Mouse (Mus musculus): ENCODE data around the gene Gm11084. TPM values are rescaled to one million over a fixed set of nuclear protein-coding genes. Genes with fewer than 3 reads are reported as not detected.
A peak's percentile ranks its signal among the peaks of the same experiment; 100 is the strongest.
"Not testable (repeated sequence)": the region's sequence is repeated elsewhere in the genome, so short reads cannot be mapped to it uniquely, and the experiment has no call there.

Gene Gm11084
- polyA plus RNA-seq, 1 experiment from 2014 or later, result not detected

GRCm38 (mm10) chr2:73021046-73021445, 34.5 kb upstream of the Gm11084 start:
- Histone ChIP-seq H3K27ac (no peak overlapping the region), H3K9ac (ENCODE audit: low read depth, low read length) (no peak overlapping the region), H3K27me3 (ENCODE audit: insufficient read depth, low read length) (no peaks in the 10 kb centered on the region), H3K4me2 (ENCODE audit: low read length) (no peak overlapping the region), H3K4me3 (replicated peaks; ENCODE audit: low read depth, low read length) (no peak overlapping the region), H3K9me3 (replicated peaks; ENCODE audit: low read length) (no peaks in the 10 kb centered on the region), H3K36me3 (ENCODE audit: insufficient read depth, low read length) (no peaks in the 10 kb centered on the region), H3K4me1 (replicated peaks; ENCODE audit: insufficient read depth, low read length) (no peaks in the 10 kb centered on the region)
- TF ChIP-seq CTCF (IDR thresholded peaks at IDR 0.05; ENCODE audit: low read depth), result no peak
- 82% methylated on average over 6 of the region's 6 CpGs for WGBS
- ATAC-seq (replicated peaks; ENCODE audit: low FRiP score, low read depth) (no peak), DNase-seq (ENCODE audit: low spot score) (no peak)

GRCm38 (mm10) chr2:73019371-73020146, 33.0 kb upstream of the Gm11084 start:
- Histone ChIP-seq H3K4me3 (replicated peaks; ENCODE audit: low read depth, low read length) (no peak overlapping the region), H3K27me3 (ENCODE audit: insufficient read depth, low read length) (no peaks in the 10 kb centered on the region), H3K36me3 (ENCODE audit: insufficient read depth, low read length) (no peaks in the 10 kb centered on the region), H3K4me1 (replicated peaks; ENCODE audit: insufficient read depth, low read length) (no peaks in the 10 kb centered on the region), H3K9me3 (replicated peaks; ENCODE audit: low read length) (no peaks in the 10 kb centered on the region), H3K27ac (no peak overlapping the region), H3K9ac (ENCODE audit: low read depth, low read length) (no peak overlapping the region), H3K4me2 (ENCODE audit: low read length) (no peak overlapping the region)
- no peak for TF ChIP-seq CTCF (IDR thresholded peaks at IDR 0.05; ENCODE audit: low read depth)
- WGBS, result 67% methylated on average over 9 of the region's 9 CpGs
- DNase-seq (ENCODE audit: low spot score), result no peak
- ATAC-seq (replicated peaks; ENCODE audit: low FRiP score, low read depth), result no peak

- ATAC-seq (replicated peaks; ENCODE audit: low FRiP score, low read depth), result not testable (repeated sequence)
These were observed 27.5 kb upstream of the Gm11084 start for GRCm38 (mm10) chr2:73014063-73014462.

GRCm38 (mm10) chr2:73012636-73013035, 26.1 kb upstream of the Gm11084 start:
- Histone ChIP-seq H3K4me2 (ENCODE audit: low read length) (no peak overlapping the region), H3K27ac (no peak overlapping the region), H3K9ac (ENCODE audit: low read depth, low read length) (no peak overlapping the region), H3K36me3 (ENCODE audit: insufficient read depth, low read length) (no peaks in the 10 kb centered on the region), H3K4me1 (replicated peaks; ENCODE audit: insufficient read depth, low read length) (no peaks in the 10 kb centered on the region), H3K9me3 (replicated peaks; ENCODE audit: low read length) (no peaks in the 10 kb centered on the region; the same call in 1 of the 2 replicates), H3K27me3 (ENCODE audit: insufficient read depth, low read length) (no peaks in the 10 kb centered on the region), H3K4me3 (replicated peaks; ENCODE audit: low read depth, low read length) (no peak overlapping the region)
- DNase-seq (ENCODE audit: low spot score), result peak; percentile 76
- WGBS, result 76% methylated on average over 20 of the region's 20 CpGs
- no peak for TF ChIP-seq CTCF (IDR thresholded peaks at IDR 0.05; ENCODE audit: low read depth)
- no peak for ATAC-seq (replicated peaks; ENCODE audit: low FRiP score, low read depth)

More at GRCm38 (mm10) chr2:73014063-73014462, 27.5 kb upstream of the Gm11084 start:
- not testable (repeated sequence) for H3K9ac ChIP-seq (ENCODE audit: low read depth, low read length); DNase-seq (ENCODE audit: low spot score); H3K36me3 ChIP-seq (ENCODE audit: insufficient read depth, low read length); H3K27ac ChIP-seq; H3K4me2 ChIP-seq (ENCODE audit: low read length); H3K27me3 ChIP-seq (ENCODE audit: insufficient read depth, low read length); H3K9me3 ChIP-seq (replicated peaks; ENCODE audit: low read length); H3K4me1 ChIP-seq (replicated peaks; ENCODE audit: insufficient read depth, low read length); H3K4me3 ChIP-seq (replicated peaks; ENCODE audit: low read depth, low read length)
- 77% methylated on average over 9 of the region's 9 CpGs for WGBS

GRCm38 (mm10) chr2:73007472-73007871, 21.0 kb upstream of the Gm11084 start:
- 92% methylated on average over 9 of the region's 9 CpGs for WGBS
- ATAC-seq (replicated peaks; ENCODE audit: low FRiP score, low read depth), result no peak

GRCm38 (mm10) chr2:73005611-73006515, 19.3 kb upstream of the Gm11084 start:
- no peaks in the 10 kb centered on the region for H3K36me3 ChIP-seq (ENCODE audit: insufficient read depth, low read length)
- no peak overlapping the region for H3K4me2 ChIP-seq (ENCODE audit: low read length)
- DNase-seq (ENCODE audit: low spot score) (peak; percentile 54), ATAC-seq (replicated peaks; ENCODE audit: low FRiP score, low read depth) (no peak)
- H3K4me1 ChIP-seq (replicated peaks; ENCODE audit: insufficient read depth, low read length), result no peaks in the 10 kb centered on the region; the same call in 1 of the 2 replicates
- H3K9me3 ChIP-seq (replicated peaks; ENCODE audit: low read length), result no peaks in the 10 kb centered on the region; the same call in 1 of the 2 replicates
- H3K27ac ChIP-seq, result 0 out of 2 replicates have a peak overlapping the region, but pooled peaks have one; percentile 3
- no peak for TF ChIP-seq CTCF (IDR thresholded peaks at IDR 0.05; ENCODE audit: low read depth)
- 42% methylated on average over 3 of the region's 3 CpGs for WGBS
- H3K4me3 ChIP-seq (replicated peaks; ENCODE audit: low read depth, low read length), result no peak overlapping the region
- no peaks in the 10 kb centered on the region for H3K27me3 ChIP-seq (ENCODE audit: insufficient read depth, low read length)
- no peak overlapping the region for H3K9ac ChIP-seq (ENCODE audit: low read depth, low read length)

More at GRCm38 (mm10) chr2:73007472-73007871, 21.0 kb upstream of the Gm11084 start:
- Histone ChIP-seq H3K9me3 (replicated peaks; ENCODE audit: low read length) (no peaks in the 10 kb centered on the region; the same call in 1 of the 2 replicates), H3K4me3 (replicated peaks; ENCODE audit: low read depth, low read length) (no peak overlapping the region), H3K27me3 (ENCODE audit: insufficient read depth, low read length) (no peaks in the 10 kb centered on the region), H3K36me3 (ENCODE audit: insufficient read depth, low read length) (no peaks in the 10 kb centered on the region), H3K9ac (ENCODE audit: low read depth, low read length) (no peak overlapping the region), H3K4me2 (ENCODE audit: low read length) (no peak overlapping the region), H3K4me1 (replicated peaks; ENCODE audit: insufficient read depth, low read length) (no peaks in the 10 kb centered on the region; the same call in 1 of the 2 replicates), H3K27ac (no peak overlapping the region)
- DNase-seq (ENCODE audit: low spot score), result no peak
- TF ChIP-seq CTCF (IDR thresholded peaks at IDR 0.05; ENCODE audit: low read depth), result no peak

Measured in kidney, postnatal 0 days (tissue).